Mouse (Mus musculus) limb, embryonic 13.5 days (tissue): ENCODE measurements at regions not wholly inside any gene's neighbourhood (a gene's known extent, or its start where the extent isn't known, plus 50 kb on each side); places are given as distances from the start of the nearest gene placed in this dataset.
"Not testable (repeated sequence)": the region's sequence is repeated elsewhere in the genome, so short reads cannot be mapped to it uniquely, and the experiment has no call there.

ENCODE experiments used
- ATAC-seq: fragments of 200-750 bp; cut with Nextera tagmentation; 2 replicates; pipeline ENCODE4 v1.8.0; 2017; ENCODE audit warnings: low read depth, moderate number of reproducible peaks, moderate TSS enrichment; ENCODE audit not compliant: low FRiP score
- H3K27ac ChIP-seq: fragments of 300-500 bp; sonication (generic); 2 replicates; pipeline ENCODE4 v1.5.1; 2015; ENCODE audit warnings: inconsistent platforms, mild to moderate bottlenecking, moderate library complexity
- H3K27me3 ChIP-seq: fragments of 300-500 bp; sonication (generic); 2 replicates; pipeline ENCODE4 v1.6.1; 2015; ENCODE audit warnings: mild to moderate bottlenecking, inconsistent platforms
- H3K36me3 ChIP-seq: fragments of 300-500 bp; sonication (generic); 2 replicates; pipeline ENCODE4 v1.6.1; 2015; ENCODE audit warnings: inconsistent platforms, mild to moderate bottlenecking, moderate library complexity
- H3K4me1 ChIP-seq: fragments of 300-500 bp; sonication (generic); 2 replicates; pipeline ENCODE4 v1.6.1; 2015; ENCODE audit warnings: inconsistent platforms
- H3K4me2 ChIP-seq: fragments of 300-500 bp; sonication (generic); replicated peaks from 2 replicates; pipeline ENCODE4 v1.6.1; 2015; ENCODE audit warnings: inconsistent platforms, mild to moderate bottlenecking, moderate library complexity
- H3K4me3 ChIP-seq: fragments of 300-500 bp; sonication (generic); 2 replicates; pipeline ENCODE4 v1.5.1; 2015; ENCODE audit warnings: moderate library complexity, mild to moderate bottlenecking, inconsistent platforms
- H3K9ac ChIP-seq: fragments of 300-500 bp; sonication (generic); 2 replicates; pipeline ENCODE4 v1.6.1; 2015; ENCODE audit warnings: mild to moderate bottlenecking, inconsistent platforms
- H3K9me3 ChIP-seq: fragments of 300-500 bp; sonication (generic); 2 replicates; pipeline ENCODE4 v1.6.1; 2016; ENCODE audit warnings: inconsistent platforms
- WGBS: fragments of 180-500 bp; shearing (Covaris S2); methylation state at CpG from one replicate; pipeline ENCODE4 v1.1.7; 2015; 5-methylcytosine and 5-hydroxymethylcytosine counted together

DNA sequence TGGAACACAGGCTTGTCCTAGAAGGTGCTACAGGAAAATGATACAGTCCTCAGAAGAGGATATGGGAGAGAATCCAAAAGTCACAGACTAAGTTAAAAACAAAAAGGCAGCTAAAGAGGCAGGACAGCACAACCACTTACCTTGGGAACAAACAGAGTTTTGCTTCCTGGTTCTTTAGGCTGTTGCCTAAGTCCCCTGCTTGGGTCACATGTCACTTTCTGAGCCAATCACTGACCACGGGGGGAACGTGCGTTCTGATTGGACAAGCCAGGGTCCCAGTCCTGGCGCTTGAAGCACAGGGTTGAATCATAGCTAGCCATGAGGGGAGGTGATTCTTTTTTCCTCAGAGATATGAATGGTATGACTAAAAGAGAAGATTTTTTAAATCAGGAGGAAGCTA, 216.4 kb downstream of the Glrx3 start:
- Histone ChIP-seq H3K4me3 (no peak overlapping the region), H3K27ac (no peak overlapping the region), H3K36me3 (no peaks in the 10 kb centered on the region), H3K4me1 (no peaks in the 10 kb centered on the region; the same call in 1 of the 2 replicates), H3K9ac (no peak overlapping the region), H3K9me3 (no peaks in the 10 kb centered on the region), H3K4me2 (no peak overlapping the region), H3K27me3 (no peaks in the 10 kb centered on the region)
- ATAC-seq: no peak
- WGBS: 89% methylated on average over 4 of the region's 4 CpGs

DNA sequence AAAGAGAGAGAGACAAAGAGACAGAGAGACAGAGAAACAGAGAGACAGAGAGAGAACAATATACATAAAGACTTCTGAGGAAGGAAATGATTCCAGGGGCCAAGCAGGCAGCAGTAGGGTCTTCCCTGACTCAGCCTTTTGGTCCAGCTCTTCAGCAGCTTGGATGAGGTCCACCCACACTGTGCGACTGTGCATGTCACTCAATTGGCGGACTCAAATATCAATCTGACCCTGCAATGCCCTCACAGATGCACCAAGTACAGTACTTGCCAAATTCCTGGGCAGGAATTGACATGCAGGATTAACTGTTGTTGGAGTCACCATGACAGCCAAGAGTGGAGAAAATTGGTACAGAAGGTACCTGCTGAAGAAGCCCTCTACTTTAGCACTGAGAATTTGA, 229.8 kb downstream of the Glrx3 start:
- WGBS: 88% methylated on average over 2 of the region's 2 CpGs
- H3K27me3 ChIP-seq: no peaks in the 10 kb centered on the region
- no peaks in the 10 kb centered on the region for H3K36me3 ChIP-seq
- no peaks in the 10 kb centered on the region for H3K9me3 ChIP-seq
- no peaks in the 10 kb centered on the region for H3K4me1 ChIP-seq
- no peak overlapping the region for H3K9ac ChIP-seq
- ATAC-seq: no peak
- no peak overlapping the region for H3K27ac ChIP-seq
- H3K4me3 ChIP-seq: no peak overlapping the region
- no peak overlapping the region for H3K4me2 ChIP-seq

- Histone ChIP-seq H3K36me3 (no peaks in the 10 kb centered on the region), H3K9me3 (no peaks in the 10 kb centered on the region), H3K9ac (no peak overlapping the region), H3K27me3 (no peaks in the 10 kb centered on the region), H3K4me2 (no peak overlapping the region), H3K4me3 (no peak overlapping the region), H3K27ac (no peak overlapping the region), H3K4me1 (no peaks in the 10 kb centered on the region)
- WGBS: 50% methylated on average over 4 of the region's 4 CpGs
- ATAC-seq: no peak
These were observed 233.7 kb downstream of the Glrx3 start for GRCm38 (mm10) chr7:137671156-137671555.

GRCm38 (mm10) chr7:137674596-137674995, 237.2 kb downstream of the Glrx3 start:
- Histone ChIP-seq H3K36me3 (no peaks in the 10 kb centered on the region), H3K4me2 (no peak overlapping the region), H3K4me3 (no peak overlapping the region), H3K9ac (no peak overlapping the region), H3K4me1 (no peaks in the 10 kb centered on the region), H3K27me3 (no peaks in the 10 kb centered on the region), H3K27ac (no peak overlapping the region), H3K9me3 (no peaks in the 10 kb centered on the region)
- 86% methylated on average over 1 of the region's 1 CpGs for WGBS
- no peak for ATAC-seq

- ATAC-seq: no peak
- H3K4me1 ChIP-seq: no peaks in the 10 kb centered on the region
- H3K36me3 ChIP-seq: no peaks in the 10 kb centered on the region
- no peak overlapping the region for H3K4me2 ChIP-seq
- H3K9me3 ChIP-seq: no peaks in the 10 kb centered on the region
- 85% methylated on average over 5 of the region's 5 CpGs for WGBS
- no peak overlapping the region for H3K9ac ChIP-seq
- no peaks in the 10 kb centered on the region for H3K27me3 ChIP-seq
- no peak overlapping the region for H3K27ac ChIP-seq
- H3K4me3 ChIP-seq: no peak overlapping the region
These were observed 238.0 kb downstream of the Glrx3 start for GRCm38 (mm10) chr7:137675381-137675780.

GRCm38 (mm10) chr7:137684826-137685225, 247.4 kb downstream of the Glrx3 start:
- no peak overlapping the region for H3K9ac ChIP-seq
- H3K4me1 ChIP-seq: peaks cover 22% of the 10 kb centered on the region
- no peak overlapping the region for H3K27ac ChIP-seq
- ATAC-seq: no peak
- H3K36me3 ChIP-seq: no peaks in the 10 kb centered on the region
- no peaks in the 10 kb centered on the region for H3K9me3 ChIP-seq
- H3K27me3 ChIP-seq: no peaks in the 10 kb centered on the region
- no peak overlapping the region for H3K4me3 ChIP-seq
- 30% methylated on average over 6 of the region's 6 CpGs for WGBS
- no peak overlapping the region for H3K4me2 ChIP-seq

GRCm38 (mm10) chr7:137685320-137685719, 247.9 kb downstream of the Glrx3 start:
- Histone ChIP-seq H3K4me3 (no peak overlapping the region), H3K27me3 (no peaks in the 10 kb centered on the region), H3K27ac (no peak overlapping the region), H3K9ac (no peak overlapping the region), H3K4me2 (no peak overlapping the region), H3K36me3 (no peaks in the 10 kb centered on the region), H3K4me1 (peaks cover 22% of the 10 kb centered on the region), H3K9me3 (no peaks in the 10 kb centered on the region)
- 32% methylated on average over 6 of the region's 6 CpGs for WGBS
- ATAC-seq: peak; percentile 36

DNA sequence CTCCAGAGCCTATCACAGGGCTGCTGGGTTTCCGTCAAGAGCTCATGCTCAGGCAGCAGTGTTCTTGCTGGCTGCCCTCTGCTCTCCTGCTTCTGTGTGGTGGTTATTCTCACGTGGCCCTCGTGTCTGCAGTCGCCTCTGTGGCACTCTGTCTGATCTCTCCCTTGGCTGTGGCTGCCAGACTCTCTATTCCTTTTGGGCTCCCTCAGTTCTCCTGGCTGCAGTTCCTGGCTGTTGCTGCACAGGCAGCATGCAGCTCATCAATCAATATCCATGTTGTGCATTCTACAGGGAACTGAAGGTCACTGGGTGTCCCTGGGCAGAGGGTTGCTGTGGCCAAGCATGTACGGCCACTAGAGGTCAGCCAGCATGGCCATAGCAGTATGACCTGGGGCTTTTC, 259.4 kb downstream of the Glrx3 start:
- no peaks in the 10 kb centered on the region for H3K27me3 ChIP-seq
- H3K27ac ChIP-seq: no peak overlapping the region
- no peak for ATAC-seq
- no peak overlapping the region for H3K4me2 ChIP-seq
- peaks cover 4% of the 10 kb centered on the region for H3K4me1 ChIP-seq
- H3K36me3 ChIP-seq: no peaks in the 10 kb centered on the region
- WGBS: 85% methylated on average over 5 of the region's 5 CpGs
- no peaks in the 10 kb centered on the region for H3K9me3 ChIP-seq
- H3K9ac ChIP-seq: no peak overlapping the region
- H3K4me3 ChIP-seq: no peak overlapping the region

GRCm38 (mm10) chr7:137698501-137698900, 261.1 kb downstream of the Glrx3 start:
- 85% methylated on average over 6 of the region's 6 CpGs for WGBS
- not testable (repeated sequence) for H3K9ac ChIP-seq, H3K4me2 ChIP-seq, H3K27ac ChIP-seq, H3K4me3 ChIP-seq, ATAC-seq, H3K4me1 ChIP-seq, H3K27me3 ChIP-seq, H3K36me3 ChIP-seq, H3K9me3 ChIP-seq

DNA sequence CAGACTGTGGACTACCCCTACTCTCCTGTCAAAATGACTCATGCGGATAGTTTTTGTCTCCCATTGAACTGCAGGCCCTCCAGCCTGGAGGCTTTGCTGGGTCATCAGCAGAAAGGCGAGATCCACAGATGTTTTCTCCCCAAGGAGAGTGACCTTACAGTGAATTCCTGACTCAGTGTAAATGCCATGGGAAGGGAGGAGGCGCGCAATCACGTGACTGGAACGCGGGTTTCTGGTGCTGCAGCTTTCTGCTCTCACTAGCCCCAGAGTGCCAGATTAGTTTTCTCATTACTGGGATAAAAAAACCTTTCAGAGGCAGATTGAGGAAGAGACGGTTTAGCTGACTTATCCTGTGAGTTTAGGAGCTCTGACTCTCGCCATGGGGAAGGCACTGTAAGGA, 275.4 kb downstream of the Glrx3 start:
- WGBS: 62% methylated on average over 9 of the region's 9 CpGs
- peaks cover 8% of the 10 kb centered on the region for H3K4me1 ChIP-seq
- H3K4me2 ChIP-seq: no peak overlapping the region
- no peaks in the 10 kb centered on the region for H3K36me3 ChIP-seq
- H3K4me3 ChIP-seq: no peak overlapping the region
- no peak overlapping the region for H3K27ac ChIP-seq
- no peaks in the 10 kb centered on the region for H3K27me3 ChIP-seq
- 0 out of 2 replicates have a peak overlapping the region, but pooled peaks have one; percentile 5 for H3K9ac ChIP-seq
- no peak for ATAC-seq
- H3K9me3 ChIP-seq: no peaks in the 10 kb centered on the region

GRCm38 (mm10) chr7:137713856-137714255, 276.4 kb downstream of the Glrx3 start:
- H3K27me3 ChIP-seq: no peaks in the 10 kb centered on the region
- WGBS: 78% methylated on average over 3 of the region's 3 CpGs
- no peak overlapping the region for H3K27ac ChIP-seq
- no peaks in the 10 kb centered on the region for H3K36me3 ChIP-seq
- peaks cover 12% of the 10 kb centered on the region for H3K4me1 ChIP-seq
- no peak overlapping the region for H3K9ac ChIP-seq
- no peak overlapping the region for H3K4me2 ChIP-seq
- no peak for ATAC-seq
- H3K4me3 ChIP-seq: no peak overlapping the region
- no peaks in the 10 kb centered on the region for H3K9me3 ChIP-seq

DNA sequence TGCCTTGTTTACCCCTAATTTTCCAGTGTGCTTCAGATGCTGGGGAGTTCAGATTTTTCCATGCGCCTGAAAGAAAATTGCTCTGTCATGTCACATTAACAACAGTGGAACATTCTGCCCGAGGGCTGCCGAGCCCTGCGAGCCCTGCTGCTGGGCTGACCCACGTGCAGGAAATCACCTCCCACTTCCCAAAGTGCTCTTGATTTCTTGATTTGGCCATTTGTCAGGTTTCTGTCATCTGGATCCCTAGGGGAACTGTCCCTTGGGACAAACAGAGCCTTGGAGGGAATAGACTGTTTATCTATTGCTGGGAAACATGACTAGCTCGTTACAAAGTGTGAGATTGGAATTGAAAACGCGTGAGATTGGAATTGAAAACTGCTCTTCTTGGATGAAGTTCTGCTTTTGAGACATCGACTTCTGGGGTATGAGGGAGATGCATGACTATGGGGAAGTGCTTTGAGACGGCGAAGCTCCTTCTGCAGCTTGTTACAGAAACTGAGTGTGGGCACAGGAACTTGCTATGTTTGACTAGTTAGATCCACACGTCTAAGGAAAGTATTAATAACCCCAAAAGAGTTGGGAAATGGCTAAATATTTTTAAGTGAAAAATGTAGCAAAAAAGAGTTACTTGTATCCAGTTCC, 277.0 kb downstream of the Glrx3 start:
- Histone ChIP-seq H3K36me3 (no peaks in the 10 kb centered on the region), H3K9ac (no peak overlapping the region), H3K9me3 (no peaks in the 10 kb centered on the region), H3K4me3 (no peak overlapping the region), H3K27ac (no peak overlapping the region), H3K27me3 (no peaks in the 10 kb centered on the region), H3K4me2 (no peak overlapping the region), H3K4me1 (peaks cover 13% of the 10 kb centered on the region)
- ATAC-seq: no peak
- 38% methylated on average over 12 of the region's 12 CpGs for WGBS

DNA sequence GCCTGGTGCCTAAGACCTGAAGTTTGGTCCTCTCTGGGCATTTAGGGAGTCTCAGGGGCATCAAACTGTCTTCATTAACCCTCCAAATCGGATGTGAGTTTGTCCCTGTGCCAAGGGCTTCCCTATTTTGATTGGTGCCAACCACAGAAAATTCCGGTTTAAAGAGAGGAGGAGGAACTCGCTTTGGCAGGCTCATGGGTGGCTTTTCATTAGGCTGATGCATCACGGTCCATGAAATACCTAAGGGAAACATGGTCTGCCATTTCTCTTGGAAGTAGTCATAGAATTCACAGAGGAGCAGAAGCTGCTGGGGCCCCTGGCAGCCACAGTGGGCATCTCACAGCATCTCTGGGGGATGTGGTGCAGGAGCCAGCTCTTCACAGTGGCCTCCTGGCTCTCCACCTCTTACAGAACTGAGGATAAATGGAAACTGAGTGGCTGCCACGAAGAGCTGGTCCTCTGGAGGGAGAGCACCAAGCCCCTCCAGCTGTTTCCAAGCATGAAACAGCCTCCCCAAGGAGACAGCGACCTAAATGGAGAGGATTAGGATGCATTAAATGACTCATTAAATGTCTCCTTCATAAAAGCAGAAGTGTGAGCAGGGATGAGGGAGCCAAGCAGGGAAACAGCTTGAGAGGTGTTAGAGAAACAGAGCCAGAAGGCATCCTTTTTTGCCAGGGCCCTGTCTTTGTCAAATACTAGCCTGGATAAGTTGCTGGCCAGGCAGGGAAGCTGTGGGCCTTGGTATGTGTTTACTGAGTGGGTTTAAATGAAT, 277.9 kb downstream of the Glrx3 start:
- Histone ChIP-seq H3K9me3 (no peaks in the 10 kb centered on the region), H3K27ac (no peak overlapping the region), H3K4me2 (no peak overlapping the region), H3K4me1 (peaks cover 13% of the 10 kb centered on the region), H3K4me3 (no peak overlapping the region), H3K36me3 (no peaks in the 10 kb centered on the region), H3K9ac (no peak overlapping the region), H3K27me3 (no peaks in the 10 kb centered on the region)
- 69% methylated on average over 6 of the region's 6 CpGs for WGBS
- no peak for ATAC-seq
